In genomic region chr7:37490312-37490711, GRCm38 (mm10) we compare ENCODE assay signal across 15 mouse cellular contexts.
DNase-seq lines count a peak whose midpoint lies in the region; ATAC-seq lines count a peak whose summit lies in the region.
"Had no signal": no experiment of that assay in that cellular context is flagged by ENCODE, and none has a peak within 500 bp of the region (broad histone marks: within the 10 kb centered on the region; RNA-seq: fewer than 3 reads in every experiment).

No protein-coding gene starts in this region.

- H3K27me3 ChIP-seq in splenic B cell, adult 2 months (ENCODE audit: control insufficient read depth, insufficient read depth, low read length, poor library complexity, severe bottlenecking): no peaks in the 10 kb centered on the region
- H3K27me3 ChIP-seq: midbrain, embryonic 15.5 days had no signal

- ATAC-seq in common myeloid progenitor, adult 5-6 weeks (replicated peaks; ENCODE audit: low read depth, poor library complexity, severe bottlenecking): peak; percentile 92
- ATAC-seq: forebrain, embryonic 16.5 days had no signal

- DNase-seq in kidney, postnatal 36 days: peak; percentile 4 to 10
- DNase-seq in kidney, adult 18-20 months: no peak
- peak; percentile 93 for DNase-seq in CD4-positive helper T cell, adult 2 months (ENCODE audit: low read depth, low spot score)
- DNase-seq in splenic B cell, adult 2 months (ENCODE audit: low read depth, low spot score): peak; percentile 8
- no peak for DNase-seq in adrenal gland, postnatal 4 days (ENCODE audit: low spot score in 2 of 2)
- DNase-seq in left cerebral cortex, adult 9 months (ENCODE audit: low spot score in 2 of 2): no peak
- DNase-seq in ovary, postnatal 36 days (ENCODE audit: low spot score): no peak
- DNase-seq: adrenal gland, postnatal 10 days; cerebellum, adult 9-10 months; kidney, postnatal 10 days; lung, postnatal 14 days had no signal

- no peaks in the 10 kb centered on the region for H3K36me3 ChIP-seq in splenic B cell, adult 2 months (ENCODE audit: control insufficient read depth, insufficient read depth, low read length, poor library complexity, severe bottlenecking)
- H3K36me3 ChIP-seq: G1E; midbrain, embryonic 15.5 days had no signal

Comparison
In these comparisons a context has a peak if more than half of its experiments do, and no peak if none do; other contexts are left out.
1. DNase-seq: peak in kidney, postnatal 36 days (2 of 2), CD4-positive helper T cell, adult 2 months (single experiment) and splenic B cell, adult 2 months (single experiment); none in kidney, adult 18-20 months (single experiment), adrenal gland, postnatal 4 days (0 of 2), left cerebral cortex, adult 9 months (0 of 2) and ovary, postnatal 36 days (single experiment).